Mouse (Mus musculus) layer of hippocampus, postnatal 14 days (tissue): ENCODE results near the gene Grxcr1. TPM values are rescaled to one million over a fixed set of nuclear protein-coding genes. Genes with fewer than 3 reads are reported as not detected.

ENCODE experiments used
- DNase-seq, 2 experiments: peaks; one replicate each; pipeline ENCODE4 v3.0.0; 2021 to 2022; ENCODE audit warnings: low spot score in 2 of 2, mixed read lengths in 1 of 2
- long read RNA-seq, 2 experiments: library from polyadenylated mRNA; stranded (forward); transcript quantifications; one replicate each; pipeline ENCODE4 v2.0.0; 2021
- total RNA-seq, 2 experiments: library from RNA; stranded (reverse); gene quantifications; 2 replicates each; pipeline ENCODE4 v1.2.3; 2021

The Grxcr1 gene
- not detected for total RNA-seq
- long read RNA-seq, experiment 1 = 0 reads
- long read RNA-seq, experiment 2 = 0 reads

GRCm38 (mm10) chr5:68031744-68032143, at the start of gene Grxcr1:
TSS of gene Grxcr1 (plus strand) at chr5:68031835.
- DNase-seq = no peak

GRCm38 (mm10) chr5:67981946-67982526, 49.6 kb upstream of the Grxcr1 start:
- no peak for DNase-seq

GRCm38 (mm10) chr5:67990426-67990825, 41.2 kb upstream of the Grxcr1 start:
- no peak for DNase-seq

GRCm38 (mm10) chr5:68002611-68003010, 29.0 kb upstream of the Grxcr1 start:
- peak in 1 of 2 experiments; percentile 79 for DNase-seq

GRCm38 (mm10) chr5:68003904-68004303, 27.7 kb upstream of the Grxcr1 start:
- DNase-seq = no peak

GRCm38 (mm10) chr5:68004419-68004818, 27.2 kb upstream of the Grxcr1 start:
- no peak for DNase-seq

GRCm38 (mm10) chr5:68007074-68007473, 24.6 kb upstream of the Grxcr1 start:
- DNase-seq = no peak

- no peak for DNase-seq
Observed at GRCm38 (mm10) chr5:68011569-68011968, 20.1 kb upstream of the Grxcr1 start.

GRCm38 (mm10) chr5:68012618-68013017, 19.0 kb upstream of the Grxcr1 start:
- peak; percentile 63 to 79 for DNase-seq

GRCm38 (mm10) chr5:68020870-68021269, 10.8 kb upstream of the Grxcr1 start:
- no peak for DNase-seq

- no peak for DNase-seq
Observed at GRCm38 (mm10) chr5:68026658-68027422, 4.8 kb upstream of the Grxcr1 start.

GRCm38 (mm10) chr5:68027474-68027873, 4.2 kb upstream of the Grxcr1 start:
- no peak for DNase-seq

- DNase-seq = no peak
Observed at GRCm38 (mm10) chr5:68033345-68033744, 1.7 kb downstream of the Grxcr1 start.

GRCm38 (mm10) chr5:68039077-68039476, 7.4 kb downstream of the Grxcr1 start:
- DNase-seq = no peak

- DNase-seq = no peak
Observed at GRCm38 (mm10) chr5:68043339-68043738, 11.7 kb downstream of the Grxcr1 start.

- no peak for DNase-seq
Observed at GRCm38 (mm10) chr5:68048783-68049182, 17.1 kb downstream of the Grxcr1 start.

- DNase-seq = no peak
Observed at GRCm38 (mm10) chr5:68049536-68049935, 17.9 kb downstream of the Grxcr1 start.

- DNase-seq = no peak
Observed at GRCm38 (mm10) chr5:68051101-68051500, 19.5 kb downstream of the Grxcr1 start.

GRCm38 (mm10) chr5:68057574-68057973, 25.9 kb downstream of the Grxcr1 start:
- no peak for DNase-seq

- DNase-seq = no peak
Observed at GRCm38 (mm10) chr5:68068694-68069093, 37.1 kb downstream of the Grxcr1 start.

- no peak for DNase-seq
Observed at GRCm38 (mm10) chr5:68070308-68070707, 38.7 kb downstream of the Grxcr1 start.

GRCm38 (mm10) chr5:68071857-68072256, 40.2 kb downstream of the Grxcr1 start:
- no peak for DNase-seq
